Mouse (Mus musculus) hematopoietic stem cell, adult 5-6 weeks (primary cell): ENCODE data around the gene Itfg1. TPM values are rescaled to one million over a fixed set of nuclear protein-coding genes. Genes with fewer than 3 reads are reported as not detected.
A peak's percentile ranks its signal among the peaks of the same experiment; 100 is the strongest.
"Not testable (repeated sequence)": the region's sequence is repeated elsewhere in the genome, so short reads cannot be mapped to it uniquely, and the experiment has no call there.

Experiments used
- ATAC-seq, 2 experiments: fragments of 125-278 bp in 1 of 2; replicated peaks in 1 of 2; 2 replicates each; pipeline ENCODE4 v1.8.0; 2016 to 2017; ENCODE audit warnings: inconsistent platforms in 2 of 2, mild to moderate bottlenecking in 2 of 2, moderate number of reproducible peaks in 2 of 2, low read depth in 1 of 2, moderate TSS enrichment in 1 of 2; ENCODE audit not compliant: low FRiP score in 2 of 2, poor library complexity in 2 of 2, severe bottlenecking in 2 of 2, insufficient read depth in 1 of 2, low TSS enrichment in 1 of 2
- total RNA-seq: library from RNA; stranded (forward); fragments of 172-1452, 232-1000 nt; gene quantifications from 2 replicates; pipeline ENCODE4 v1.2.3, GENCODE M21; 2017

Itfg1 gene
- 37.1 and 37.4 TPM in 2 replicates for total RNA-seq

DNA sequence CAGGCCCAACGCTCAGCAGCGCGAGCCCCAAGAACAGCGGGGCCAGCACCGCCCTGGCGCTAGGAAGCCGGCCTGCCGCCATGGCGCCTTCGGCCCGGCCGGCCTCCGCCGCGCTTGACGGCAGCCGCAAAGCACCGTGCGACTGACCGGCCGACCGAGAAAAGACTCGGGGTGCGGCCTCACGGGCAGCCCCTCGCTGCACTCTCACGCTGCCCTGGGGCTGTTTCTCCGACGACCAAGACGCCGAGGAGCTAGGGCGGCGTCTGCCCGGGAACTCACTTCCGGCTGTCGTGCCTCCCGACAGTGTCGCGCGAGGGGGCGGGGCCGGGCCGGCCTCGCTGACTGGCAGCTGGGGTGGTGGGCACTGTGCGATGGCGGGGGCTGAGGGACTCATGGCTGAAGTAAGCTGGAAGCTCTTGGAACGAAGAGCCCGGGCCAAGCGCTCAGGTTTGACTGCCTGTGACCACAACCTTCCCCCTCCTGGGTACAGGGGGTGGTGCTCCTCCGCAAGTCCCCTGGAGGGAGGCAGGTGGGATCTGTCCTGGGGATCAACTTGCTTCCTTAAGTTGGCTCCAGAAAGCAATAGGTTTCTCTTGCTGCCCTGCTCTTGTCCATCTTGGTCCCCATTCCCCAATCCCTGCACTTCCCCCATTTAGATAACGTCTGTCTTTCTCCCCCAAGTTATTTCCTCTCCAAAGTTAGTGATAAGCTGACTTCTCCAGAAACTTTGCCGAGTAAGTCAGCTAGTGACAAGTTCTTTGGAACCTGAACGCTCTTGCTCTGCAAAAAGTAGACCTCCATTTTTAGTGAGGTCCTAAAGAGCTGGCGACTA lies at the start of gene Itfg1, which contains the start of gene Phkb:
Gene Itfg1 (minus strand): TSS at position 265 of the 832 bp plus-strand sequence.
Gene Phkb (plus strand): TSS at position 303 of the 832 bp plus-strand sequence.
- peak; percentile 69 to 82 for ATAC-seq

DNA sequence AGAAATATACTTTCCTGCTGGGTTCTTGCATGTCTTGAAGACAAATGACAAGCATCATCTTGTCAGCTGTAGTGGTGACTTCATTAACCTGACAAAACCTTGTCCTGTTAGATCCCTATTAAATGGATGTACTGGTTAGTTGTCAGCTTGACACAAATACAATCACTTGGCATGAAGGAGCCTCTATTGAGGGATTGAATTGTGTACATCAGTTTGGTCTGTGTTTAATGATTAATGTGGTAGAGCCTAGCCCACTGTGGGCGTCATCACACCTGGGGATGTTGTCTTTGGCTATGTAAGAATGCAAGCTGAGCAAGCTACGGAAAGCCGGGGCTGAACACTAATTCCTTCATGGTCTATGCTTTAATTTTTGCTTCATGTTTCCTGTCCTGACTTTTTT lies 44.1 kb upstream of the Itfg1 start:
- ATAC-seq, result no peak

DNA sequence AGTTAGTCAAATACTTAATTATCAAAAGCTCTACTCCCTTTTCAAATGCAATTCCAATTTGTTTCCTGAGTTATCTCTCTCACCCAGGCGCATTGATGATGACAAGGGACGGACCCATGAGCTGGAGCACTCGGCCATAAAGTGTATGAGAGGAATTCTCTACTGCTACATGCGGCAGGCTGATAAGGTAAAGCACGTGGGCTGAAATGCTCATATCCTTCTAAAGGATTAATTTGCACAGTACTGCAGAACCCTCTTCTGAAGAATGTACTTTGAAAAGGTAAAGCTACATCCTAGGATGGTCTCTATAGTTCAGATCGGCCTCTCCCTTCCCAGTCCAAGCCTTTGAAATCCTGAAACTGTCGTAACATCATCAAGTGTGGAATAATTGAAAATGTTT lies 38.9 kb upstream of the Itfg1 start:
- no peak for ATAC-seq

- no peak for ATAC-seq
Observed at GRCm38 (mm10) chr8:85877976-85878375, 37.3 kb upstream of the Itfg1 start.

GRCm38 (mm10) chr8:85871660-85872059 lies 30.9 kb upstream of the Itfg1 start:
- ATAC-seq, result peak in 1 of 2 experiments; percentile 49; a peak in 2 of 4 replicates

- ATAC-seq, result no peak
Observed at GRCm38 (mm10) chr8:85862381-85862780, 21.7 kb upstream of the Itfg1 start.

DNA sequence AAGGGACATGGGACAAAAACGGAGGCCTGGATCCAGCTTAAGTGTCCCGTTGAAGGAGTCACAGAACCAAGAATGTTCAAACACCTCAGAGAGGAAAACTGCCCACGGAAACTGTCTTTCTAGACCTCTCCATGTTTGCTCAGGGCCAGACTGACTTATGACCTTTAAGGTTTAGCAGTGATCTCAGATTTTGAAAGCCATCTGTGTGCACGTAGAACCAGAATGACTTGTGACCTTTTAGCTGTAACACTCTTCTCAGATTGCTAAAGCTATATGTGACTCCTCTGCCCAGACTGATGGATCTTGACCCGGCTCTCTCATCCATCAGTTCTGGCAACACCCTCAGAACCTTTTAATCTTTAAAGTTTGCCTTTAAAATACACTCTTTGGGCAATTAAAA lies 19.9 kb upstream of the Itfg1 start:
- ATAC-seq, result no peak

GRCm38 (mm10) chr8:85857227-85857896 lies 16.6 kb upstream of the Itfg1 start:
- ATAC-seq, result not testable (repeated sequence)

GRCm38 (mm10) chr8:85854220-85855123 lies 13.8 kb upstream of the Itfg1 start:
- no peak for ATAC-seq

GRCm38 (mm10) chr8:85845887-85846286 lies 5.2 kb upstream of the Itfg1 start:
- no peak for ATAC-seq

- ATAC-seq, result peak; percentile 51 to 70; a peak in 3 of 4 replicates
Observed at GRCm38 (mm10) chr8:85841489-85841795, 721 bp upstream of the Itfg1 start.

GRCm38 (mm10) chr8:85839916-85840656 lies 635 bp downstream of the Itfg1 start:
- ATAC-seq, result no peak; a peak in 1 of 4 replicates

GRCm38 (mm10) chr8:85813621-85814020 lies 27.1 kb downstream of the Itfg1 start:
- no peak for ATAC-seq

- no peak for ATAC-seq
Observed at GRCm38 (mm10) chr8:85801408-85801807, 39.3 kb downstream of the Itfg1 start.

DNA sequence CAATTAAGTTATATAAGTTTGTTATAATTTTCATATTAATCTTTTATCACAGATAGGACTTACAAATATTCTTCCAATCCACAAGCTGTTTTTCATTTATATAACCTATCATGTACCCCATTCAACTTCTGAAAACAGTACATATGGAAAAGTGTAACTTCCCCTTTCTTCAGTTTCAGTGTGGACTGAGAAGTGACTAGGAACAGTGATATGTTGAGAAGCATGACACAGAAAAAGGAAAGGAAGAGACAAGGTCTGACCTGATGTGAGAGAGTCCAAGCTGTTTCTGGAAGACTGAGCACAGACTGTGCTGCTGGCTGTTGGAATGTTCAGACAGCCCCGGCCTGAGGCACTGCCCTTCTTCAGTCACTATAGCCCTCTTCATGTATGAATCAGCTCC lies 40.6 kb downstream of the Itfg1 start:
- 0 out of 4 replicates have a peak, but pooled peaks of 1 of the 2 experiments have one; percentile 25 for ATAC-seq

DNA sequence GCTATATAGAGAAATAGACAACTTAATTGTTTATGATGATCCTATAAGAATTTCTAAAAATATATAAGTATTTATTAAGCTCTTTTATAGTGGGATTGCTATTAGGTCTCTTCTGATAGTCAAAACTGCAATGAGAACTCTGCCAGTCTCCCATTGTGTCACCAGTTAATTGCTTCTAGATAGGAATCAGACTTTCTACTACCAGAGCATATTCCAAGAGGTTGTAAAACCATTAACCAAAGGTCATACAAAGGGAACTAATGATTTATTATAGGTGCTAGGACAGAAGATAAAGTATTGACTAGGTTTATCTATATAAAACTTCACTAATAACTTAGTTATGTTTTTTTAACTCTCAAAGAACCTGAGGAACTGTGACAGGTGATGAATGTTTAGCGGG lies 44.3 kb downstream of the Itfg1 start:
- ATAC-seq, result not testable (repeated sequence)

DNA sequence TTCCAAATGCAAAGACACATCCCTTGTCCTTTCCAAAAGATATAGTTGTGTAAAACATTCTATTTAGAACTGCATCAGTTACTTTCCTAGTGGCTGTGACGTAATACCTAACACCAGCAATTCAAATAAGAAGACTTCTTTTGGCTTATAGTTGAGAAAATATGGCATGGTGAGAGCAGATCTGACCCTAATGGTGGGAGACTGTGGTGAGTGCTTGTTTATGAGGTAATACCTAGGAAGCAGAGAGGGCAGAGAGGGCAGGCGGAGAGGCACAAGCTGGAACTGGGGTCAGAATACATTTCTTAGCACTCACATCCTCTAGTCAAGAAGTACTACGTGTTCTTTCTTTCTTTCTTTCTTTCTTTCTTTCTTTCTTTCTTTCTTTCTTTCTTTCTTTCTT lies 52.4 kb downstream of the Itfg1 start:
- ATAC-seq, result no peak; a peak in 1 of 4 replicates
